Mouse (Mus musculus) left cerebral cortex, postnatal 10 days (tissue): ENCODE measurements around the gene Gm4027. TPM values are rescaled to one million over a fixed set of nuclear protein-coding genes. Genes with fewer than 3 reads are reported as not detected.
"Not testable (repeated sequence)": the region's sequence is repeated elsewhere in the genome, so short reads cannot be mapped to it uniquely, and the experiment has no call there.

Experiments used
- DNase-seq, 2 experiments: peaks; one replicate each; pipeline ENCODE4 v3.0.0; 2021 to 2022; ENCODE audit warnings: low spot score in 2 of 2, mixed read lengths in 1 of 2; ENCODE audit errors: extremely low spot score in 1 of 2
- intact Hi-C: fragments of 180-260 bp; cut with DNase I; formaldehyde crosslinking; loops from one replicate; pipeline ENCODE4 v1.15.1; 2025
- total RNA-seq, 2 experiments: library from RNA; stranded (reverse); gene quantifications; 2 replicates each; pipeline ENCODE4 v1.2.3; 2021

The Gm4027 gene
- not detected for total RNA-seq

GRCm38 (mm10) chr12:87618569-87618968 is at the start of gene Gm4027:
Gene Gm4027, plus strand, starts transcription at chr12:87618869.
- DNase-seq, intact Hi-C loops: not testable (repeated sequence)

GRCm38 (mm10) chr12:87601388-87601787 is 17.3 kb upstream of the Gm4027 start:
- intact Hi-C loops, DNase-seq: not testable (repeated sequence)

DNA sequence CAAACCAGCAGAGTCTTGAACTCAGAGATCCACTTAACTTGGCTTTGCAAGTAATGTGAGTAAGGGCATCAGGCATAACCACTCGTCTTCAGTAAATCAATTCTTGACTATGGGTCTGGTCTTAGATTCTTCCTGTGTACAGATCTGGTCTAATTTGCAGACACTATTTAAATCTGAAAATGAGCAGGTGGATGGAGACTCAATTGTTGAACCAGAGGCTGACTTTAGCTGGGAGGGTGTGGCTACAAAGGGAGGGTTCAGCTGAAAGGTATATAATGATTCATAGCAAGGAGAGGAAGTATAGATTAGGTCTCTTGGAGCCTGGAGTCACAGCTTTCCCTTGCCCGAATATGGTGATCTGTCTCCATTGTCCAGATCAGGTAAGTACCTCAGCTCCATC is 16.3 kb upstream of the Gm4027 start, which contains the start of gene Oog1:
Oog1 (plus strand) TSS at position 301 of the 400 bp plus-strand sequence.
- intact Hi-C loops, result not testable (repeated sequence)

DNA sequence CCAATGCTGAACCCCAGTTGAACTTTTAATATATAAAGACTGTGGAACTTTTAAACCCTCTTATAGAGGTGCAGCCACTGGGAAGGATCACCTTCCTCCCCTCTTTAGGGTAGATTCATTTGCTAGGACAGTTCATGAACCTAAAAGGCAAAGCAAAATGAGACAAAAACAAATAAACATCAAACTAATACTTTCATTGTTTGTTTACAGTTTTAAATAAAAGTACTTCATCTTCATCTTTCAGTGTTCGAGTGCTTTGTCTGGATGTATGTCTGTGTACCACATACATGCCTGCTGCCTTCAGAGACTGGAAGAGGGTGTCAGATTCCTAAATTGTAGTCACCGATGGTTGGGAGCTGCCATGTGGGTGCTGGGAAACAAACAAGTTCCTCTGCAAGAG is 25.9 kb downstream of the Gm4027 start, which contains the start of gene Gm16381:
Gm16381 (minus strand) TSS at position 101 of the 400 bp plus-strand sequence.
- DNase-seq, intact Hi-C loops: not testable (repeated sequence)

More for the DNA sequence above, 16.3 kb upstream of the Gm4027 start, which contains the start of gene Oog1:
- DNase-seq, result not testable (repeated sequence)

DNA sequence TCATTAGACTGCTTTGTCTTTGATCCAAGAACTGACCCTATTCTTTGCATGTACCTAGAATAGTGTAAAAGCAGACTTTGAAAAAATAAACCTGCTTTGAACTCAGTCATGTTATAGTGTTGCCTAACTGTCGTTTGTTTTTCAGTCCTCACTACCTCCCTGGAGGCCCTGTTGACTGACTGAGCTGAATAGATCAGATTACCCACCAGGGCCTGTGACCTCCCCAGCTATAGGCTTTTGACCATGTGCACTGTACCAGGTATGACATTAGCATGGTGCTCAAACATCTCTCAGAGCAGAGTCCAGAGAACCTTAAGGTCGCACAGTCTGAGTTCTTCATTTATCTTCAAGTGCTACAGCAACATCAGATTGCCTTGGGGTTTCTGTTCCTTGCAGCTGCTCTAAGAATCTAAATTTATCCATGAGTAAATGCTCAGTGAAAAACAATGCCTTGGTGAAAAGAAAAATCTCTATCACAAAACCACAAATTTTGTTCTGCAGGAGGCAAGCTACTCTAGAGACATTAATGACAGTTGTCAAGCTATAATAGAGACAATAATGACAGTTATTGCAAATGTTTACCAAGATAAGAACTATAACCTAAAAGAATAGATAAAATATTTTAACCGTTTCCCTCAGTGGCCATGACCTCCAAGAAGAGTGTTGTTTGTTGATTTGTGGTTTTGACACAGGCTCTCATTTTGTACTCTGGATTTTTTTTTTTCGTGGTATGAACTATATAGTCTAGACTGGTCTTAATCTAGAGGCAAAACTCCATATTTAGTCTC is 34.4 kb downstream of the Gm4027 start:
- intact Hi-C loops, DNase-seq: not testable (repeated sequence)

Other genes starting within 250 kb of the Gm4027 start
- gene Sptlc2, start 230.5 kb upstream of the Gm4027 start, total RNA-seq, result 10 to 100 TPM; 61.4 to 64.8 TPM
- gene Slirp, start 175.0 kb upstream of the Gm4027 start, total RNA-seq, result 10 to 100 TPM; 89.7 to 95.3 TPM
- 10 to 100 TPM; 19.3 to 19.6 TPM for gene Alkbh1, start 174.9 kb upstream of the Gm4027 start, total RNA-seq
- 10 to 100 TPM; 44.9 to 48.5 TPM for gene Snw1, start 146.6 kb upstream of the Gm4027 start, total RNA-seq
- gene Gm5788, start 124.1 kb upstream of the Gm4027 start, total RNA-seq, result not detected
- gene Gm8300, start 104.6 kb upstream of the Gm4027 start, total RNA-seq, result not detected
- not detected for gene Oog1, start 16.2 kb upstream of the Gm4027 start, total RNA-seq
- gene Gm16381, start 25.8 kb downstream of the Gm4027 start, total RNA-seq, result not detected
- not detected for gene Gm21319, start 156.9 kb downstream of the Gm4027 start, total RNA-seq
- gene Gm21936, start 176.6 kb downstream of the Gm4027 start, total RNA-seq, result not detected
- gene BB287469, start 197.7 kb downstream of the Gm4027 start, total RNA-seq, result not detected
- gene Gm2001, start 223.5 kb downstream of the Gm4027 start, total RNA-seq, result not detected